Mouse (Mus musculus) gastrocnemius, adult 2 months (tissue): ENCODE measurements around the gene Srd5a3. TPM values are rescaled to one million over a fixed set of nuclear protein-coding genes. Genes with fewer than 3 reads are reported as not detected.

ENCODE experiments used
- DNase-seq: peaks from one replicate; pipeline ENCODE4 v3.0.0; 2022
- H3K27ac ChIP-seq: fragments of 200-600 bp; 2 replicates; pipeline ENCODE4 v1.8.1; 2022; ENCODE audit warnings: mild to moderate bottlenecking
- H3K4me3 ChIP-seq: fragments of 200-600 bp; 2 replicates; pipeline ENCODE4 v1.8.1; 2022; ENCODE audit warnings: mild to moderate bottlenecking, moderate library complexity
- CTCF ChIP-seq: fragments of 200-600 bp; IDR thresholded peaks from 2 replicates; pipeline ENCODE4 v1.8.1; 2022; ENCODE audit warnings: antibody characterized with exemption, mild to moderate bottlenecking, moderate library complexity
- intact Hi-C: fragments of 180-260 bp; cut with DNase I; formaldehyde crosslinking; loops from one replicate; pipeline ENCODE4 v1.15.1; 2025
- total RNA-seq, 2 experiments: library from RNA; stranded (reverse); gene quantifications; 2 replicates each; pipeline ENCODE4 v1.2.3; 2021

Gene Srd5a3
- total RNA-seq, 2 experiments from 2014 or later = 3.0 to 3.9 TPM

- TF ChIP-seq CTCF = no peak
- Histone ChIP-seq H3K4me3 (no peak overlapping the region), H3K27ac (no peak overlapping the region)
- no peak for DNase-seq
- intact Hi-C loops = no loop called here
Observed at GRCm38 (mm10) chr5:76135644-76136043, 4.4 kb upstream of the Srd5a3 start.

- Histone ChIP-seq H3K27ac (no peak overlapping the region), H3K4me3 (no peak overlapping the region)
- TF ChIP-seq CTCF = no peak
- DNase-seq = no peak
- intact Hi-C loops = no loop called here
Observed at GRCm38 (mm10) chr5:76136271-76136670, 3.8 kb upstream of the Srd5a3 start.

GRCm38 (mm10) chr5:76137586-76137985 lies 2.5 kb upstream of the Srd5a3 start:
- TF ChIP-seq CTCF = no peak
- DNase-seq = no peak
- no peak overlapping the region for H3K27ac ChIP-seq
- no peak overlapping the region for H3K4me3 ChIP-seq
- intact Hi-C loops = no loop called here

- TF ChIP-seq CTCF = no peak
- Histone ChIP-seq H3K4me3 (no peak overlapping the region), H3K27ac (no peak overlapping the region)
- no peak for DNase-seq
- intact Hi-C loops = no loop called here
Observed at GRCm38 (mm10) chr5:76138071-76138470, 2.0 kb upstream of the Srd5a3 start.

GRCm38 (mm10) chr5:76138512-76138911 lies 1.6 kb upstream of the Srd5a3 start:
- TF ChIP-seq CTCF = no peak
- intact Hi-C loops = no loop called here
- no peak for DNase-seq
- H3K4me3 ChIP-seq = no peak overlapping the region
- no peak overlapping the region for H3K27ac ChIP-seq

GRCm38 (mm10) chr5:76139171-76139671 lies 850 bp upstream of the Srd5a3 start:
- no peak for DNase-seq
- intact Hi-C loops = no loop called here
- TF ChIP-seq CTCF = no peak
- Histone ChIP-seq H3K27ac (peak overlapping the region; percentile 99; the same call in 1 of the 2 replicates), H3K4me3 (peak overlapping the region; percentile 84)

- H3K4me3 ChIP-seq = peak overlapping the region; percentile 84
- intact Hi-C loops = loop anchor here (5.0 kb wide), 2 partner anchors 42 to 402 kb away; partner anchors contain the start of gene Tmem165
- TF ChIP-seq CTCF = no peak
- DNase-seq = no peak
- H3K27ac ChIP-seq = peak overlapping the region; percentile 99
Observed at GRCm38 (mm10) chr5:76140730-76141066, 627 bp downstream of the Srd5a3 start.

- DNase-seq = no peak
Observed at GRCm38 (mm10) chr5:76143356-76143755, 3.3 kb downstream of the Srd5a3 start.

GRCm38 (mm10) chr5:76146401-76146800 lies 6.3 kb downstream of the Srd5a3 start:
- no peak overlapping the region for H3K4me3 ChIP-seq
- no peak for DNase-seq
- no peak overlapping the region for H3K27ac ChIP-seq
- no peak for TF ChIP-seq CTCF
- intact Hi-C loops = no loop called here

More at GRCm38 (mm10) chr5:76143356-76143755, 3.3 kb downstream of the Srd5a3 start:
- TF ChIP-seq CTCF = no peak
- intact Hi-C loops = loop anchor here (5.0 kb wide), 2 partner anchors 39 to 399 kb away; partner anchors contain the start of gene Tmem165
- Histone ChIP-seq H3K27ac (no peak overlapping the region), H3K4me3 (no peak overlapping the region)

GRCm38 (mm10) chr5:76149436-76149835 lies 9.4 kb downstream of the Srd5a3 start:
- H3K27ac ChIP-seq = no peak overlapping the region
- no peak for TF ChIP-seq CTCF
- no peak for DNase-seq
- intact Hi-C loops = no loop called here
- H3K4me3 ChIP-seq = no peak overlapping the region

- Histone ChIP-seq H3K27ac (no peak overlapping the region), H3K4me3 (no peak overlapping the region)
- no peak for DNase-seq
- intact Hi-C loops = loop anchor here (10.0 kb wide), 1 partner anchor 262 kb away; no protein-coding TSS in a partner anchor
- no peak for TF ChIP-seq CTCF
Observed at GRCm38 (mm10) chr5:76152956-76153355, 12.9 kb downstream of the Srd5a3 start.

- no peak for DNase-seq
- Histone ChIP-seq H3K4me3 (no peak overlapping the region), H3K27ac (no peak overlapping the region)
- TF ChIP-seq CTCF = no peak
- intact Hi-C loops = loop anchor here (10.0 kb wide), 1 partner anchor 261 kb away; no protein-coding TSS in a partner anchor
Observed at GRCm38 (mm10) chr5:76153430-76153829, 13.4 kb downstream of the Srd5a3 start.

- Histone ChIP-seq H3K4me3 (no peak overlapping the region), H3K27ac (no peak overlapping the region)
- TF ChIP-seq CTCF = no peak
- intact Hi-C loops = loop anchor here (10.0 kb wide), 1 partner anchor 260 kb away; no protein-coding TSS in a partner anchor
- DNase-seq = no peak
Observed at GRCm38 (mm10) chr5:76154434-76155165, 14.5 kb downstream of the Srd5a3 start.
